Mouse (Mus musculus): ENCODE data around the gene Phtf2. TPM values are rescaled to one million over a fixed set of nuclear protein-coding genes. Genes with fewer than 3 reads are reported as not detected.

Phtf2 gene
- total RNA-seq, 2 experiments from 2014 or later = 14.9 to 23.1 TPM

DNA sequence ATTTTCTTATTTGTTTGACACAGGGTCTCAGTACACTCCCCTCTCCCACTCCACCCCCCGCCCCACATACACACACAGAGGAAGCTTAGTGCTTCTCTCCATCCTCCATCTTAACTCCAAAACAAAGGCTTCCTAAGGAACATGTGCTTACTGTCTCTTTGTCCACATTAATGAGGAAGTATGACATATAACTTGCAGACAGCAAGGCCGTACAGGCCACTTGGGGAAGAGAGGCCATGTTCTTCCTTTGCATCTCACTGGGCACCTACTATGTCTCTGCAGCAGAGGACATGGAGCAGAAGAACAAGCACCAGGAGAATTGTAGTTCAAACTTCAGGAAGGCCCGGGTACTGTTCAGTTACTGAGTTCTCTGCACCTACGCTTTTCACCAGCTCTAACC, 21.4 kb downstream of the Phtf2 start:
- Histone ChIP-seq H3K4me3 (no peak overlapping the region), H3K27ac (no peak overlapping the region)
- DNase-seq (ENCODE audit: extremely low spot score in 1 of 2, low spot score in 2 of 2) = no peak
- intact Hi-C loops (cut with DNase I) = no loop called here
- no peak for TF ChIP-seq CTCF (IDR thresholded peaks at IDR 0.05)

DNA sequence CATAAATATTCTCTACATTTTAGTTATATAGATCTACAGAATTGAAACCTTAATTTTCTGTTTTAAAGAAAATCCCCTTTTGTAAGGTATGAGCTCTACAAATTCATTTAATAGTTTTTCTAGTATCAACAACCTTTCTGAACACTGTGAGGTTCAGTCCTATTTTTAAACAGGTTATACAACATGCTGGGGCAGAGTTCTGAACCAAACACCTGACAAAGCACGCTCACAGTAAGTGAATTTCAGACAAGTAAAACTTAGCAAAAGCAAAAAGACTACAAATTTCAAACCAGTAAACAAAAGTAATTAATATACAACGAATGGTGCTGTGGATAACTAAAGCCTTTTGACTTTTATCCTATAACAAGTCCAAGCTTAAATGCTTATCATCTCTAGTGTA, 23.5 kb downstream of the Phtf2 start:
- intact Hi-C loops (cut with DNase I) = no loop called here
- H3K27ac ChIP-seq = no peak overlapping the region
- H3K4me3 ChIP-seq = no peak overlapping the region
- no peak for DNase-seq (ENCODE audit: extremely low spot score in 1 of 2, low spot score in 2 of 2)
- no peak for TF ChIP-seq CTCF (IDR thresholded peaks at IDR 0.05)

DNA sequence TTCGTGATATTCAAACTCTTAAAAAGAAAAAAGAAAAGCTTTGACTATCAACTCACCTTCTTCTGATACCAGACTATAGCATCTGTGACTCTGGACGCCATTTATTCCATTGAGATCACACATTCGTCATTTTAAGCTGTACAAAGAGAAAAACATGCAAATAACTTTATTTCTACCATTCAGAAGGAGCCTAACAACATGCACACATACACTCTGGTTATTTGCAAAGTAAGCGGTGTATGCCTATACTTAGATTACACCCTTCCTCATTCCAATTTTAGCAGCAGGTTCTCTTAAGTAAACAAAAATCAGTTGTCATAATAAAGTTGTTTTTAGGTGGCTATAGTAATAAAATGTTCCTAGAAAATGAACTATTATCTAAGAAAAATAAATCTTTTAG, 26.9 kb downstream of the Phtf2 start:
- DNase-seq (ENCODE audit: extremely low spot score in 1 of 2, low spot score in 2 of 2) = no peak
- intact Hi-C loops (cut with DNase I) = no loop called here
- no peak overlapping the region for H3K27ac ChIP-seq
- no peak for TF ChIP-seq CTCF (IDR thresholded peaks at IDR 0.05)
- H3K4me3 ChIP-seq = no peak overlapping the region

DNA sequence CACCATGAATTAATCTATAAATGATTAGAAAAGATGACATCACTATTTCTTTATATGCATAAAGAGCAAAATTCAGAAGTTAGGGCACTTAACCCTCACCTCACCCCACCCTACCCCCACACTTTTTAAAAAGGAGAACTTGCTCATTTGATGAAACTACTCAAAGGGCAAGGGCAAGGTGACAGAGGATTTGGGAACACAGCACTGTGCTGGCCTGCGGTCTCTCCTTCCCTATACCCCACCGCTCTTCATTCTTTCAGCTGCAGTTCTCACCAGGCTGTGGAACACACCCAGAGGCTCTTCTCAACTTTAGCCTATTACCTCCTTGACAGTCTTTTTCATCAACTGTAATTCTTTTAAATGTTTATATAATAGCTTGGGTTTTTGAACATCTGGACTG, 34.9 kb downstream of the Phtf2 start:
- no peak for DNase-seq (ENCODE audit: extremely low spot score in 1 of 2, low spot score in 2 of 2)
- no peak for TF ChIP-seq CTCF (IDR thresholded peaks at IDR 0.05)
- intact Hi-C loops (cut with DNase I) = no loop called here

DNA sequence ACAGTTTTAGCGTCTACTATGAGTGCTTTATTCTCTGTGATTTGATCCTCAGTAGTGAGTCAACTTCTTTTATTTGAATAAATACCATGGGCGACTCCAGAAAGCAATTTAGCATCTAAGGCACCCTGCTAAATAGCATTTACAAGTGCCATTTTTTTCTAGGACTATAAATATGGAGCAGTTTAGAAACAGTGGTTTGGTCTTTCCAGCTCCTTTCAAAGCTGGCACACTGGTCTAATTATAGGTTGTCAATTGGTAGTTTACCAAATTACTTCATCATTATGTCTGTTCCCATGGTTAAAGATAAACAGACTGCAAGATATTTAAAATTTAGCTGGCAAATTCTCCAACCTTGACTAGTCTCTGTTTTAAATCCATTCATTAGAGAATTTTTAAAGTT, 38.1 kb downstream of the Phtf2 start:
- TF ChIP-seq CTCF (IDR thresholded peaks at IDR 0.05) = no peak
- Histone ChIP-seq H3K27ac (no peak overlapping the region), H3K4me3 (no peak overlapping the region)
- no peak for DNase-seq (ENCODE audit: extremely low spot score in 1 of 2, low spot score in 2 of 2)
- intact Hi-C loops (cut with DNase I) = no loop called here

More for the DNA sequence above, 34.9 kb downstream of the Phtf2 start:
- H3K27ac ChIP-seq = no peak overlapping the region
- no peak overlapping the region for H3K4me3 ChIP-seq

DNA sequence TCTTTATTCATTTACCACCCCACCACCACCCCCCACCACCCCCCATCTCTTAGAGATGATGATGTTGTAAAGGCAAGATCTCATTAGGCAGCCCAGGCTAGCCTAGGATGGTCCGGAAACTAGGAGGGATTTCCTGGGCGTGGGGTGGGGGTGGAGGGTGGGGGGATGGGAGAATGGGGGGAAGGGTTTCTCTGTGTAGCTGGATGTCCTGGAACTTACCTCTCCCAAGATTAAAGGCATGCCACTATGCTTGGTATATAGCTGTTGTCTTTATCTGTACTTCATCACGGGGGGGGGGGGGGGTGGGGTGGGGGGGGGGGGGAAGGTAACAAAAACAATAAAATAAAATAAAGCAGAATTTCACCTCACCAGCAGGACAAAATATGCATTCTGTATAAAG, 38.5 kb downstream of the Phtf2 start:
- DNase-seq (ENCODE audit: extremely low spot score in 1 of 2, low spot score in 2 of 2) = no peak
- intact Hi-C loops (cut with DNase I) = no loop called here
- no peak for TF ChIP-seq CTCF (IDR thresholded peaks at IDR 0.05)
- no peak overlapping the region for H3K4me3 ChIP-seq
- H3K27ac ChIP-seq = no peak overlapping the region

DNA sequence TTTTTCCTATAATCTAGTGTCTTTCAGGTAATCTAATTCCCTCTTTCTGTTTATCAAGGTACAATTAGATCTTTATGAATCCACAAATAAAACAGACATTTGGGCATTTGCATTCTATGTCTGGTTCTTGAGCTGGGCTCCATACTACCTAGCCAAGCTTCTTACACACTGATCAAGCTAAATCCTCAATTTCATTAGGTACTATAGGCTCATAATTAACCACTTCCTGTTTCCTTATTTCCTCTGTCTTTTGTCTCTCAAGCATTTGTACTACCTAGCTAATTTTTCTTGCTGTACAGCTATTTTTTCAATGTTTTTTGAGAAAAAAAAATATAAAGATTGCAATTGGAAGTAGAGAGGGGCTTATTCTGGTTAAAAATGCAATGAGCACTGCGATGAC, 44.8 kb downstream of the Phtf2 start:
- Histone ChIP-seq H3K27ac (no peak overlapping the region), H3K4me3 (no peak overlapping the region)
- no peak for DNase-seq (ENCODE audit: extremely low spot score in 1 of 2, low spot score in 2 of 2)
- TF ChIP-seq CTCF (IDR thresholded peaks at IDR 0.05) = no peak
- intact Hi-C loops (cut with DNase I) = no loop called here

DNA sequence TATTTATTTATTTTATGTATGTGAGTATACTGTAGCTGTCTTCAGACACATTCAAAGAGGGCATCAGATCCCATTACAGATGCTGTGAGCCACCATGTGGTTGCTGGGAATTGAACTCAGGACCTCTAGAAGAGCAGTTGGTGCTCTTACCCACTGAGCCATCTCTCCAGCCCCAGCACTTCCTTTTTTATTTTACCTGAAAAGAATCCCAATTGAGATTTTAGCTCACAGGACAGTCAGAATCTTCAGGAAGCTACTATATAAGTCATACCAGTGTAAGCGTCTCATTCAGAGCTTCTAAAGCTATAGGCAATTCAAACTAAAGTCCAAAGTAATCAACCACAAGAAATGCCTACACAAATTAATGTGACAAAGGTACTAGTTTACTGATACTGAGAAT, 47.5 kb downstream of the Phtf2 start:
- Histone ChIP-seq H3K4me3 (no peak overlapping the region), H3K27ac (no peak overlapping the region)
- TF ChIP-seq CTCF (IDR thresholded peaks at IDR 0.05) = no peak
- intact Hi-C loops (cut with DNase I) = no loop called here
- DNase-seq (ENCODE audit: extremely low spot score in 1 of 2, low spot score in 2 of 2) = no peak

DNA sequence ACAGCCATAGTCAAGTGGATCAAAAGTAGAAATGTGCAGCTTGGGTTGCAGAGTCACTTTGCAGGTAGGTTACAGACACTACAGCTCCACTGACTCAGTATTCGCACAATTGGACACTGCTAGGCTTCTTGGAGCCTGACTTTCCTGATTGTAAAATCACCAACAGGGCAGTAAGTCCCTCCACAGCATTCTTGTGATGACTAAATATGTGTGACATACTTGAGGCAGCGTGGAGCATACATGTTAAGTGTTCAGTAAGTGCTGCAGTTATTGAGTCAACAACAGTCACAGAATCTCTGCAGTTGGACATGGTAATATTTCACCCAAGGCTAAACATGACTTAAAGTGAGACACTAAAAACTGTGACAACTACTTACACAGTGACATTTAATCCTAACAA, 50.5 kb downstream of the Phtf2 start:
- intact Hi-C loops (cut with DNase I) = no loop called here
- TF ChIP-seq CTCF (IDR thresholded peaks at IDR 0.05) = no peak

DNA sequence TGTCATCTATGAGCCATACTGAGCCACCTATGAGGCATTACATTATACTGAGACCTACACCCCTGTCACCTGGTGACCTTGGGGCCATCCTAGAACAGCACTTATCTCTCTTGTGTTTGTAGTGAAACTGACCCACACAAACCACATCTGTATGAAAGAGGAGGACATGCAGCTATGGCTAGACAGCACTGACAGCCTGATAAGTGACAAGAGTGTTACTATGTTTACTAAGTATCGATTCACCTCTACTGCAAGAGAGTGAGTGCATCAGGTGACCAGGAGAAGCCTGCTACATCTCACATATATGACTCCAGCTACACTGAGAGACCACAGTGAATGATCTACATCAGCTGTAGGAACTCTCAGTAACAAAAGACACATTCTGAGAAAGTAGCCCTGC, 51.2 kb downstream of the Phtf2 start:
- intact Hi-C loops (cut with DNase I) = no loop called here
- H3K4me3 ChIP-seq = no peak overlapping the region

More for the DNA sequence above, 50.5 kb downstream of the Phtf2 start:
- H3K4me3 ChIP-seq = no peak overlapping the region
- DNase-seq (ENCODE audit: extremely low spot score in 1 of 2, low spot score in 2 of 2) = no peak
- H3K27ac ChIP-seq = no peak overlapping the region

DNA sequence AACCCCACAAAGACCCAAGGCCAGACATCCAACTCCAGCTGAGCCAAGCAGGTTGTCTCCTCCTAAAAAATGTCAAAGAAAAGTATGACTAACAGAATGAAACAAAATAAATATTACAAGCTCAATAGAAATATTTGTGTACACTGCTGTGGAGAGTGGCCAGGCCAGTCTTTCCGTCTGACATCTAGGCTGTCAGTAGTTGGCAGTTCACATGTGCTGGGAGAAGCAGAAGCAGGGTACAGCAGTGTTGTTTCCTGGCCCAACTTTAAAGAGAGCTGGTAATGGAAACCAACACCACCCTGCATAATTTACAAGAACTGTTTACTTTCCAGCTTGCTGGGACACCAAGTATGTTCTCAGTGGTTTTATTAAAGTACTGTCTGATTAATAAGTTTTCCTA, 60.3 kb downstream of the Phtf2 start:
- Histone ChIP-seq H3K4me3 (no peak overlapping the region), H3K27ac (no peak overlapping the region)
- TF ChIP-seq CTCF (IDR thresholded peaks at IDR 0.05) = no peak
- no peak for DNase-seq (ENCODE audit: extremely low spot score in 1 of 2, low spot score in 2 of 2)
- intact Hi-C loops (cut with DNase I) = no loop called here

More for the DNA sequence above, 51.2 kb downstream of the Phtf2 start:
- DNase-seq (ENCODE audit: extremely low spot score in 1 of 2, low spot score in 2 of 2) = no peak
- H3K27ac ChIP-seq = no peak overlapping the region
- no peak for TF ChIP-seq CTCF (IDR thresholded peaks at IDR 0.05)

DNA sequence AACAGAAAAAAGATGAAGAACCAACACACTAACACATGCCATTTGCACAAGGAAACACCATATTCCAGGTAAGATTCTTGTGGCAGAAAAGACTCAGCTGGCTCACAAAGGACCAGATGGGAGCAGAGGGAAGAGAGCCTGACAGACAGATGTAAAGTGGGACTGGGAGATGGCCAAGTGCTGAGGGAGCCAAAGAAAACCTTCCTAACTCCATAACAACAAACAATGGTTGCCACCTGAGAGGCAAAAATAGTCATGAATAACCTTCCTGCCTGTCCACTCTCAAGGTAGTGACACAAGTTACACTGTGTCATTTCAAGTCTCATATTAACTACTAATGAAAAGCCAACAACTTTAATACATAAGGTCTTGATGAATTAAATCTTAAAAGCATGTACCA, 60.8 kb downstream of the Phtf2 start:
- Histone ChIP-seq H3K27ac (no peak overlapping the region), H3K4me3 (no peak overlapping the region)
- intact Hi-C loops (cut with DNase I) = no loop called here
- no peak for TF ChIP-seq CTCF (IDR thresholded peaks at IDR 0.05)
- DNase-seq (ENCODE audit: extremely low spot score in 1 of 2, low spot score in 2 of 2) = no peak

DNA sequence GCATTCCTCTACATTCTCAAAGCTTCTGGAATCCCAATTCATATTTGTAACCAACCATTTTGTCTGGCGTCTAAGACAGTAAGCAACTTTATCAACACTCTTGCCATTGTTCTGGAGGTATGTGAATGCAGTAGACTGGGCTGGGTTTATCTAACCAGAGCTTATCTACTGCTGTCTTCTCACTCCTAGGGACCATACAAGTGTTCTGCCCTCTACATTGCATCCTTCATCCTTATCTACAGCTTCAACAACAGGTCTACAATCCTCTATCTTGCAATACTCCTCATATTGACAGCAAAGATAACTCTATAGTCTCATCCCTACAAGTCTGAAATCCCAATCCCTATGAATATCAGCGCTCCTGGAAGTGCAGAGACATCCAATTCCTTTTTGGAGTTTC, 66.8 kb downstream of the Phtf2 start:
- no peak for TF ChIP-seq CTCF (IDR thresholded peaks at IDR 0.05)
- H3K27ac ChIP-seq = no peak overlapping the region
- DNase-seq (ENCODE audit: extremely low spot score in 1 of 2, low spot score in 2 of 2) = no peak
- no peak overlapping the region for H3K4me3 ChIP-seq
- intact Hi-C loops (cut with DNase I) = no loop called here

DNA sequence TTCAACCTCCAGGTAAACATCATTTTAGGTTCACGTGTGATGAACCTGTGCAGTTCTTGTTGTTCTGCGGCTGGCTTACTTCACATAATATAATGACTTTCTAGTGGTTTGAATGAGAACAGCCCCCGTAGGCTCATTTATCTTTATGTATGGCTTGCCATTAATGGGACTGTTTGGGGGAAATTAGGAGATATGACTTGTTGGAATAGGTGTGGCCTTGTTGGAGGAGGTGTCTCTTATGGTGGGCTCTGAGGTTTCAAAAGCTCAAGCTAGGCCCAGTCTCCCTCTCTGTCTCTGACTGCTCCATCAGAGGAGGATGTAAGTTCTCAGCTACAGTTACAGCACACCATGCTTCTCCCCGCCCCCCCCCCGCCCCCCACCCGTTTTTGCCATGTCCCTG, 71.5 kb downstream of the Phtf2 start:
- Histone ChIP-seq H3K4me3 (no peak overlapping the region), H3K27ac (no peak overlapping the region)
- no peak for DNase-seq (ENCODE audit: extremely low spot score in 1 of 2, low spot score in 2 of 2)
- TF ChIP-seq CTCF (IDR thresholded peaks at IDR 0.05) = no peak
- intact Hi-C loops (cut with DNase I) = no loop called here
